Mouse (Mus musculus) ES-Bruce4 (cell line): Measurements from ENCODE around the gene Arl4d.

Source experiments
- CTCF ChIP-seq: IDR thresholded peaks from one replicate; pipeline ENCODE4 v1.8.1; 2011; ENCODE audit warnings: low read depth, low read length
- EP300 ChIP-seq: IDR thresholded peaks from 2 replicates; pipeline ENCODE4 v1.6.1; 2011; ENCODE audit warnings: low read depth, low read length; ENCODE audit not compliant: insufficient read depth
- POLR2A ChIP-seq: IDR thresholded peaks from one replicate; pipeline ENCODE4 v1.8.1; 2011; ENCODE audit warnings: low read length; ENCODE audit not compliant: insufficient read depth

GRCm38 (mm10) chr11:101712811-101713210 is 47.5 kb downstream of the Arl4d start:
- TF ChIP-seq POLR2A (no peak), CTCF (no peak), EP300 (no peak)
